Mouse (Mus musculus) forebrain, embryonic 13.5 days (tissue): ENCODE measurements around the gene Rras2. TPM values are rescaled to one million over a fixed set of nuclear protein-coding genes. Genes with fewer than 3 reads are reported as not detected.

Source experiments
- ATAC-seq: fragments of 200-750 bp; cut with Nextera tagmentation; 2 replicates; pipeline ENCODE4 v1.8.0; 2017
- H3K27ac ChIP-seq: fragments of 300-500 bp; sonication (generic); 2 replicates; pipeline ENCODE4 v1.5.1; 2015; ENCODE audit warnings: inconsistent platforms, mild to moderate bottlenecking, moderate library complexity
- H3K27me3 ChIP-seq: fragments of 300-500 bp; sonication (generic); 2 replicates; pipeline ENCODE4 v1.6.1; 2015; ENCODE audit warnings: mild to moderate bottlenecking, inconsistent platforms
- H3K36me3 ChIP-seq: fragments of 300-500 bp; sonication (generic); 2 replicates; pipeline ENCODE4 v1.6.1; 2015; ENCODE audit warnings: mild to moderate bottlenecking, inconsistent platforms; ENCODE audit not compliant: poor library complexity, severe bottlenecking
- H3K4me1 ChIP-seq: fragments of 300-500 bp; sonication (generic); 2 replicates; pipeline ENCODE4 v1.6.1; 2015; ENCODE audit warnings: inconsistent platforms
- H3K4me2 ChIP-seq: fragments of 300-500 bp; sonication (generic); 2 replicates; pipeline ENCODE4 v1.6.1; 2015; ENCODE audit warnings: inconsistent platforms, mild to moderate bottlenecking, moderate library complexity
- H3K4me3 ChIP-seq: fragments of 300-500 bp; sonication (generic); 2 replicates; pipeline ENCODE4 v1.5.1; 2015; ENCODE audit warnings: mild to moderate bottlenecking, inconsistent platforms
- H3K9ac ChIP-seq: fragments of 300-500 bp; sonication (generic); 2 replicates; pipeline ENCODE4 v1.6.1; 2015; ENCODE audit warnings: mild to moderate bottlenecking, inconsistent platforms
- H3K9me3 ChIP-seq: fragments of 300-500 bp; sonication (generic); replicated peaks from 2 replicates; pipeline ENCODE4 v1.6.1; 2016; ENCODE audit warnings: inconsistent platforms
- WGBS: fragments of 180-500 bp; shearing (Covaris S2); methylation state at CpG from one replicate; pipeline ENCODE4 v1.1.7; 2015; 5-methylcytosine and 5-hydroxymethylcytosine counted together
- polyA plus RNA-seq: library from polyadenylated mRNA; unstranded; fragments of >200 nt; fragmentation: Nextera tagmentation; extraction: Ambion mirVana; gene quantifications from 2 replicates; pipeline ENCODE4 v1.2.1, GENCODE M21; 2015

Rras2 gene
- polyA plus RNA-seq, 1 experiment from 2014 or later: 18.9 TPM

- Histone ChIP-seq H3K36me3 (no peaks in the 10 kb centered on the region), H3K4me3 (no peak overlapping the region), H3K9me3 (no peaks in the 10 kb centered on the region), H3K27ac (no peak overlapping the region), H3K4me2 (no peak overlapping the region), H3K27me3 (no peaks in the 10 kb centered on the region), H3K9ac (no peak overlapping the region), H3K4me1 (no peaks in the 10 kb centered on the region)
- 91% methylated on average over 7 of the region's 7 CpGs for WGBS
- ATAC-seq: no peak
Observed at GRCm38 (mm10) chr7:114140026-114140425, 22.4 kb upstream of the Rras2 start.

DNA sequence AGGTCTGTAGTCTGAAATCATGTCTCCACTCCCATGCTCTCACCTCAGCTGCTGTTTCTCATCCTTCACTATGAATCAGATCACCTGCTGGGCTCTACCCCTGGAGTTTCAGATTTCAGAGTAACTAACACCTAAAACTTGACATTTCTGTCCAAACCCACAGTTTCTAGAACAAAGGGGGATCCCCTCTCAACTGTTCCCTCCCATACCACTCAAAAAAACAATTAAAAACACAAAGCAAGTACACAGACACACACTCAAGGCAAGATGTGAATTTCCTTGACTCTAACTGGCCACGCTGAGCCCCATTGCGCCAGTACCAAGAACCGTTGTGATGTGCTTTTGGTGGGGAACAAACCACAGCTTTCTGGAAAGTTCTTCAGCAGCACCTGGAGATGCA lies 21.8 kb upstream of the Rras2 start:
- Histone ChIP-seq H3K27ac (no peak overlapping the region), H3K4me3 (no peak overlapping the region), H3K4me1 (no peaks in the 10 kb centered on the region), H3K9me3 (no peaks in the 10 kb centered on the region), H3K9ac (no peak overlapping the region), H3K4me2 (no peak overlapping the region), H3K27me3 (no peaks in the 10 kb centered on the region), H3K36me3 (no peaks in the 10 kb centered on the region)
- 96% methylated on average over 3 of the region's 3 CpGs for WGBS
- no peak for ATAC-seq

DNA sequence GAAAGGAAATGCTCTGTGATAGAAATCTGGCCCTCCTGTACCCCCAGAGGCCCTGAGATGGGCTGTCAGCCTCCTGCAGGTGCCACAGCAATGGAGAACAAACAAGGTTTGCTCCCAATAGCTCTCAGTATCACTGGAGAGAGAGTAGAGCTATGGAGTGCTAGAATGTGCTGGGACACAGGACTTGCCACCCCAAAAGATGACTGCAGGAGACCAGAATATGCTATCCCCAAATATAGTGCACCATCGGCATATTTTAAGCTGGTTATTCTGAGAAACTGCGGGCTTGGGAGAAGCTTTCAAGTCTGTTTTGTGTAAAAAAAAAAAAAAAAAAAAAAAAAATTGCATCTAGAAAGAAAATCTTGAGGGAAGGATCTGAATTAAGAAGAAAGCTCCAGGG lies 20.7 kb upstream of the Rras2 start:
- no peak for ATAC-seq
- H3K27ac ChIP-seq: no peak overlapping the region
- no peaks in the 10 kb centered on the region for H3K36me3 ChIP-seq
- H3K27me3 ChIP-seq: no peaks in the 10 kb centered on the region
- no peak overlapping the region for H3K4me2 ChIP-seq
- H3K4me1 ChIP-seq: no peaks in the 10 kb centered on the region
- WGBS: 88% methylated on average over 2 of the region's 2 CpGs
- H3K9ac ChIP-seq: no peak overlapping the region
- no peaks in the 10 kb centered on the region for H3K9me3 ChIP-seq
- H3K4me3 ChIP-seq: no peak overlapping the region

- ATAC-seq: no peak
- Histone ChIP-seq H3K4me3 (no peak overlapping the region), H3K27ac (no peak overlapping the region), H3K9me3 (no peaks in the 10 kb centered on the region), H3K27me3 (no peaks in the 10 kb centered on the region), H3K4me1 (no peaks in the 10 kb centered on the region), H3K4me2 (no peak overlapping the region), H3K36me3 (no peaks in the 10 kb centered on the region), H3K9ac (no peak overlapping the region)
- WGBS: 21% methylated on average over 6 of the region's 6 CpGs
Observed at GRCm38 (mm10) chr7:114135166-114135565, 17.6 kb upstream of the Rras2 start.

- ATAC-seq: no peak
- Histone ChIP-seq H3K4me3 (no peak overlapping the region), H3K9ac (no peak overlapping the region), H3K27ac (no peak overlapping the region), H3K9me3 (no peaks in the 10 kb centered on the region), H3K4me2 (no peak overlapping the region), H3K4me1 (no peaks in the 10 kb centered on the region), H3K27me3 (no peaks in the 10 kb centered on the region), H3K36me3 (no peaks in the 10 kb centered on the region)
- 16% methylated on average over 3 of the region's 5 CpGs for WGBS
Observed at GRCm38 (mm10) chr7:114133957-114134356, 16.4 kb upstream of the Rras2 start.

- WGBS: 41% methylated on average over 8 of the region's 8 CpGs
Observed at GRCm38 (mm10) chr7:114132316-114132715, 14.7 kb upstream of the Rras2 start.

GRCm38 (mm10) chr7:114129281-114129680 lies 11.7 kb upstream of the Rras2 start:
- Histone ChIP-seq H3K4me3 (no peak overlapping the region), H3K27ac (no peak overlapping the region), H3K27me3 (no peaks in the 10 kb centered on the region), H3K9ac (no peak overlapping the region), H3K9me3 (no peaks in the 10 kb centered on the region), H3K4me1 (no peaks in the 10 kb centered on the region), H3K36me3 (no peaks in the 10 kb centered on the region), H3K4me2 (no peak overlapping the region)
- WGBS: 60% methylated on average over 2 of the region's 2 CpGs
- ATAC-seq: no peak

More at GRCm38 (mm10) chr7:114132316-114132715, 14.7 kb upstream of the Rras2 start:
- no peaks in the 10 kb centered on the region for H3K4me1 ChIP-seq
- H3K9ac ChIP-seq: no peak overlapping the region
- no peaks in the 10 kb centered on the region for H3K27me3 ChIP-seq
- no peaks in the 10 kb centered on the region for H3K9me3 ChIP-seq
- no peak for ATAC-seq
- no peaks in the 10 kb centered on the region for H3K36me3 ChIP-seq
- H3K4me2 ChIP-seq: no peak overlapping the region
- no peak overlapping the region for H3K4me3 ChIP-seq
- no peak overlapping the region for H3K27ac ChIP-seq

DNA sequence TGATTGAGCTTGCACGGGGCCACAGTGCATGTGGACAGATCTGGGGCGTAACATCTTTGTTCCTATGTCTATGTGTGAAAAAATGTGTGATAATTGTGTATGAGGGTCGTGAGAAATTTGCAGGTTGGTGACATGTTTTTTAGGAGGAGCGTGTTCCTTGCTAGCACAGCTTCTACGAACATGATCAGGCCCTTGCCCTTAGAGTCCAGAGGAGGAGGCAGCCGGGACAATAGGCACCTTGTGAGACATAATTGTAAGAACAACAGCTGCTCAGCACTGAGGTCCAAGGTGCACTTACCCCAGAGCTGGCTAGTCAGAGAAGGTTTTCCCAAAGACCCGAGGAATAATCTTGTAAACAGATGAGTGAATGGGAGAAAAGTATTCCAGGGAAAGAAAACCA lies 599 bp upstream of the Rras2 start:
- 34% methylated on average over 7 of the region's 7 CpGs for WGBS
- H3K4me1 ChIP-seq: peaks cover 24% of the 10 kb centered on the region
- peak overlapping the region; percentile 80 for H3K4me2 ChIP-seq
- peak overlapping the region; percentile 82; the same call in 1 of the 2 replicates for H3K9ac ChIP-seq
- H3K36me3 ChIP-seq: no peaks in the 10 kb centered on the region
- H3K4me3 ChIP-seq: peak overlapping the region; percentile 79
- H3K9me3 ChIP-seq: no peaks in the 10 kb centered on the region
- no peak for ATAC-seq
- H3K27me3 ChIP-seq: no peaks in the 10 kb centered on the region
- H3K27ac ChIP-seq: no peak overlapping the region

DNA sequence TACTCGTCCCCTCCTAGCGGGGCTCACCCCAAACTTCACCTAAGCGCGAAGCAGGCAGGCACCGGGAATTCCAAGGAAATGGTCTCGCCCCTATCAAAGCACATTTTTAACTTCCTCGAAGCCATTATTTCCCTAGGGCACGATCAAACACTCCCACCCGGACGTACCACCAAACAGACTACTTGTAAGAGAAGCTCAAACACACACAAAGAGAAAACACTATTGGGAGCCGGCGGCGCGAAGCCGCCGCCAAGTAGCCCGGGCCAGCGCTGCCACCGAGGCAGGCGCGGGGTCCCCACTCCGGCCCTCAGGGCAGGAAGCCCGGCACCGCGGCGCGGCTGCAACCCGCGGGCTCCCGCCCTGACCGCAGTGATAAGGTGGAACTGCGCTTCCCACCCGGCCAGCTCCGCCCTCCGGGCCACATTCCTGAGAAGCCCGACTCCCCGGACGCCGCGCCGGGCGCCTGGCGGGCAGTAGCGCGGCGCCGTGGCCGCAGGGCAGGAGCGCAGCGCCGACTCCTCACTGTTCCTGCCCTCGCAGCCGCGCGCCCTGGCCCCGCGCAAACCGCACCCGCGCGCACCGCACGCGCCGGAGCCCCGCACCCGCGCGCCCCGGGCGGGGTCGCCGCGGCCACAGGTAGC lies 750 bp downstream of the Rras2 start:
- WGBS: under 1% methylated on average over 59 of the region's 74 CpGs
- Histone ChIP-seq H3K9ac (peak overlapping the region; percentile 82), H3K27me3 (no peaks in the 10 kb centered on the region), H3K4me2 (peak overlapping the region; percentile 80), H3K36me3 (no peaks in the 10 kb centered on the region), H3K4me3 (peak overlapping the region; percentile 79), H3K9me3 (no peaks in the 10 kb centered on the region), H3K27ac (peak overlapping the region; percentile 90), H3K4me1 (peaks cover 24% of the 10 kb centered on the region)
- peak; percentile 60 for ATAC-seq

- H3K27me3 ChIP-seq: no peaks in the 10 kb centered on the region
- WGBS: 21% methylated on average over 9 of the region's 9 CpGs
- H3K4me2 ChIP-seq: peak overlapping the region; percentile 80
- no peak for ATAC-seq
- peak overlapping the region; percentile 79 for H3K4me3 ChIP-seq
- H3K4me1 ChIP-seq: peaks cover 24% of the 10 kb centered on the region
- no peak overlapping the region for H3K27ac ChIP-seq
- H3K9ac ChIP-seq: peak overlapping the region; percentile 82; the same call in 1 of the 2 replicates
- no peaks in the 10 kb centered on the region for H3K36me3 ChIP-seq
- no peaks in the 10 kb centered on the region for H3K9me3 ChIP-seq
Observed at GRCm38 (mm10) chr7:114115961-114116360, 1.6 kb downstream of the Rras2 start.

DNA sequence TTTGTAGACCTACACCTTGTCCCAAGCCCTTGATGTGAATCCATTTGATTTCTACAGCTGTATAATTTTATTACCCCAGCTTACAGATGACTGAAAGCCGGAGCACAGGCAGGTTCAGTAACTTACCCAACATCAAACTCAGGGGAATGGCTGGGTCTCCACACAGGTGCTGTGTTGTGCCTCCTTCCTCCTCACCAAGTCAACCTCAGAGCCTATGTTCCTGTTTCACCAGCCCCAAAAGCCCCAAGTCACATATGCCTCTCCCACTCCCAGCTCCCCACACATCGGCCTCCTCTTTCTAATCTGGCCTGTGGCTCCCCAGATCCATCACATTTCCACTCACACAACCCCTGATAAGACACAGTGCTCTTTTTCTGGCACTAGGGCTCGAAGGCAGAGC lies 2.6 kb downstream of the Rras2 start:
- Histone ChIP-seq H3K4me3 (no peak overlapping the region), H3K4me2 (no peak overlapping the region), H3K4me1 (peaks cover 24% of the 10 kb centered on the region), H3K27ac (no peak overlapping the region), H3K27me3 (no peaks in the 10 kb centered on the region), H3K9ac (no peak overlapping the region), H3K36me3 (no peaks in the 10 kb centered on the region), H3K9me3 (no peaks in the 10 kb centered on the region)
- ATAC-seq: no peak
- 93% methylated on average over 3 of the region's 3 CpGs for WGBS

DNA sequence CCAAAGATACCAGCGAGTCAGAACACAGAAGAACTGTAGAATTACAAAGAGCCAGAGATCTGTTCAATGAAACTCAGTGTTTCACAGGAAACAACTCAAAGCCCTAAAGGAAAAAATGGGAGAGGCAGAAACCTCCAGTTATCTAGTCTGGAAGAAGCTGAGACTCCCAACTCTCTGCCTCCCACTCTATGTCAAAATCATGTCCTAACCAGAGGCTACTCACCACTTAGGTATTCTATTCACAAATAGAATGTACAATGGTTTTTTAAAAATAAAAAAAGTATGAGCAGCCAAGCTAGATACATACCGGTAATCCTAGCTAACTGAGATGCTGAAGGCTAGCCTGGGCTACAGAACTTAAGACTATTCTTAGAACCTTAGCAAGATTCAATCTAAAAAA lies 3.3 kb downstream of the Rras2 start:
- 100% methylated on average over 2 of the region's 2 CpGs for WGBS

DNA sequence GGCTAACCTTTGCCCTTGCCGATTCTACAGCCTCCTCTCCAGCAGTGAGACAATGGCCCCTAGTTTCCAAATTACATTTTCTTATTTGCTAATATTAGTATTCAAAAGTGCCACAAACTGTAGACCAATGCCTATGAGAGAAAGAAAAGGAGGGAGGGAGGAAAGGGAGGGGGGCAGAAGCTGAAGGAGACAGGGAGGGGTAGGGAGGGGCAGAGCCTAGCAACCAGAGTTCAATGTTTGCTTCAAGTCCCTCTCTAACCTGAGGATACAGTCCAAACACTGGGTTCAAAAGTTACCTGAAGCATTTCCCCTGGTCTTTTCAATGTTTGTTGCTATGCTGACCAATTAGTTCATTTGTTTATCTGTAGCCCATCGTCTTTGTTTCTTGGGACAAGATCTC lies 7.1 kb downstream of the Rras2 start:
- H3K9ac ChIP-seq: no peak overlapping the region
- H3K4me1 ChIP-seq: peaks cover 7% of the 10 kb centered on the region; the same call in 1 of the 2 replicates
- H3K9me3 ChIP-seq: no peaks in the 10 kb centered on the region
- H3K4me3 ChIP-seq: no peak overlapping the region
- no peak overlapping the region for H3K4me2 ChIP-seq
- no peaks in the 10 kb centered on the region for H3K36me3 ChIP-seq
- ATAC-seq: no peak
- 89% methylated on average over 2 of the region's 2 CpGs for WGBS
- no peaks in the 10 kb centered on the region for H3K27me3 ChIP-seq
- H3K27ac ChIP-seq: no peak overlapping the region

More for the DNA sequence above, 3.3 kb downstream of the Rras2 start:
- Histone ChIP-seq H3K9ac (no peak overlapping the region), H3K36me3 (no peaks in the 10 kb centered on the region), H3K27me3 (no peaks in the 10 kb centered on the region), H3K4me1 (peaks cover 24% of the 10 kb centered on the region), H3K9me3 (no peaks in the 10 kb centered on the region), H3K4me2 (no peak overlapping the region), H3K27ac (no peak overlapping the region), H3K4me3 (no peak overlapping the region)
- ATAC-seq: no peak
